Mouse (Mus musculus) heart, embryonic 12.5 days (tissue): Measurements from ENCODE around the gene Tmtc1. TPM values are rescaled to one million over a fixed set of nuclear protein-coding genes. Genes with fewer than 3 reads are reported as not detected.

Experiments used
- ATAC-seq: fragments of 200-750 bp; cut with Nextera tagmentation; 2 replicates; pipeline ENCODE4 v1.8.0; 2017; ENCODE audit warnings: moderate TSS enrichment, moderate library complexity; ENCODE audit not compliant: insufficient number of reproducible peaks, low FRiP score
- H3K27ac ChIP-seq: fragments of 300-500 bp; sonication (generic); 2 replicates; pipeline ENCODE4 v1.5.1; 2016; ENCODE audit warnings: mild to moderate bottlenecking, moderate library complexity; ENCODE audit not compliant: poor library complexity, severe bottlenecking
- H3K27me3 ChIP-seq: fragments of 300-500 bp; sonication (generic); replicated peaks from 2 replicates; pipeline ENCODE4 v1.6.1; 2016; ENCODE audit warnings: mild to moderate bottlenecking, moderate library complexity
- H3K36me3 ChIP-seq: fragments of 300-500 bp; sonication (generic); 2 replicates; pipeline ENCODE4 v1.6.1; 2016; ENCODE audit warnings: mild to moderate bottlenecking, moderate library complexity
- H3K4me1 ChIP-seq: fragments of 300-500 bp; sonication (generic); replicated peaks from 2 replicates; pipeline ENCODE4 v1.6.1; 2016; ENCODE audit warnings: mild to moderate bottlenecking
- H3K4me2 ChIP-seq: fragments of 300-500 bp; sonication (generic); 2 replicates; pipeline ENCODE4 v1.6.1; 2016; ENCODE audit warnings: mild to moderate bottlenecking, moderate library complexity
- H3K4me3 ChIP-seq: fragments of 300-500 bp; sonication (generic); 2 replicates; pipeline ENCODE4 v1.5.1; 2016; ENCODE audit warnings: mild to moderate bottlenecking
- H3K9ac ChIP-seq: fragments of 300-500 bp; sonication (generic); 2 replicates; pipeline ENCODE4 v1.6.1; 2016; ENCODE audit warnings: mild to moderate bottlenecking, moderate library complexity
- H3K9me3 ChIP-seq: fragments of 300-500 bp; sonication (generic); replicated peaks from 2 replicates; pipeline ENCODE4 v1.6.1; 2016; ENCODE audit warnings: mild to moderate bottlenecking, moderate library complexity
- WGBS: fragments of 180-500 bp; shearing (Covaris S2); methylation state at CpG from one replicate; pipeline ENCODE4 v1.1.7; 2016; 5-methylcytosine and 5-hydroxymethylcytosine counted together
- polyA plus RNA-seq: library from polyadenylated mRNA; unstranded; fragments of >200 nt; fragmentation: Nextera tagmentation; extraction: Ambion mirVana; gene quantifications from 2 replicates; pipeline ENCODE4 v1.2.1, GENCODE M21; 2016

The Tmtc1 gene
- polyA plus RNA-seq, 1 experiment from 2014 or later, result 3.4 TPM

- Histone ChIP-seq H3K4me2 (no peak overlapping the region), H3K4me1 (no peaks in the 10 kb centered on the region), H3K4me3 (no peak overlapping the region), H3K27me3 (no peaks in the 10 kb centered on the region), H3K9ac (no peak overlapping the region), H3K36me3 (no peaks in the 10 kb centered on the region), H3K27ac (no peak overlapping the region), H3K9me3 (no peaks in the 10 kb centered on the region)
- WGBS, result 90% methylated on average over 1 of the region's 1 CpGs
- ATAC-seq, result no peak
Measured at GRCm38 (mm10) chr6:148239311-148239710, 204.9 kb downstream of the Tmtc1 start.

DNA sequence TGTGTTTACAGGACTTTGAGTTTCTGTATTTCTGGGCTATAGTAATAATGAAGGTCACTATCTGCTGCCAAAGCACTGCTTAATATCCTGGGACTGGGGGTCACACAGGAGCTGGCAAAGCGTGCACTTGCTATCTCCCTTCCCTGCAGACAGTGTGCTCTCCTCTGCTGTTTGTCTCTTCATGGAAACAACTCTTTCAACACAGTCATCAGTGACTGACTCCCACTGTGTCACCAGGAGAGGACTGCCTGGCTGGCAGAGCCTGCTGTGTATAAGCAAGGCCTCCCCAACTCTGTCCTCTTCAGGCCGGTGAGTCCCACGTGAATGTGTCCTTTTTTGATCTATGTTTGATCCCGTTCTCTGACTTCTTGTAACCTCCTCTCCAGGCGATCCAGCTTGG lies 206.7 kb downstream of the Tmtc1 start:
- no peaks in the 10 kb centered on the region for H3K36me3 ChIP-seq
- no peak overlapping the region for H3K9ac ChIP-seq
- WGBS, result 35% methylated on average over 5 of the region's 5 CpGs
- no peak for ATAC-seq
- no peak overlapping the region for H3K4me3 ChIP-seq
- H3K27ac ChIP-seq, result no peak overlapping the region
- H3K4me1 ChIP-seq, result no peaks in the 10 kb centered on the region
- no peaks in the 10 kb centered on the region for H3K9me3 ChIP-seq
- H3K4me2 ChIP-seq, result no peak overlapping the region
- H3K27me3 ChIP-seq, result no peaks in the 10 kb centered on the region

GRCm38 (mm10) chr6:148234105-148234828 lies 209.9 kb downstream of the Tmtc1 start:
- Histone ChIP-seq H3K4me3 (no peak overlapping the region), H3K36me3 (no peaks in the 10 kb centered on the region), H3K27ac (no peak overlapping the region), H3K4me1 (0 out of 2 replicates have a peak, but pooled peaks cover 5% of the 10 kb centered on the region), H3K27me3 (no peaks in the 10 kb centered on the region), H3K4me2 (no peak overlapping the region), H3K9ac (no peak overlapping the region), H3K9me3 (no peaks in the 10 kb centered on the region)
- ATAC-seq, result no peak
- 75% methylated on average over 3 of the region's 3 CpGs for WGBS

- H3K4me2 ChIP-seq, result no peak overlapping the region
- H3K4me1 ChIP-seq, result 0 out of 2 replicates have a peak, but pooled peaks cover 5% of the 10 kb centered on the region
- no peaks in the 10 kb centered on the region for H3K36me3 ChIP-seq
- WGBS, result 59% methylated on average over 3 of the region's 3 CpGs
- no peak overlapping the region for H3K4me3 ChIP-seq
- H3K27ac ChIP-seq, result no peak overlapping the region
- H3K9me3 ChIP-seq, result no peaks in the 10 kb centered on the region
- no peaks in the 10 kb centered on the region for H3K27me3 ChIP-seq
- no peak for ATAC-seq
- H3K9ac ChIP-seq, result no peak overlapping the region
Measured at GRCm38 (mm10) chr6:148227542-148227941, 216.6 kb downstream of the Tmtc1 start.

- Histone ChIP-seq H3K4me1 (no peaks in the 10 kb centered on the region), H3K4me3 (no peak overlapping the region), H3K4me2 (no peak overlapping the region), H3K9me3 (no peaks in the 10 kb centered on the region), H3K27ac (no peak overlapping the region), H3K27me3 (no peaks in the 10 kb centered on the region), H3K36me3 (no peaks in the 10 kb centered on the region), H3K9ac (no peak overlapping the region)
- ATAC-seq, result no peak
- WGBS, result 74% methylated on average over 2 of the region's 2 CpGs
Measured at GRCm38 (mm10) chr6:148222686-148223085, 221.5 kb downstream of the Tmtc1 start.

DNA sequence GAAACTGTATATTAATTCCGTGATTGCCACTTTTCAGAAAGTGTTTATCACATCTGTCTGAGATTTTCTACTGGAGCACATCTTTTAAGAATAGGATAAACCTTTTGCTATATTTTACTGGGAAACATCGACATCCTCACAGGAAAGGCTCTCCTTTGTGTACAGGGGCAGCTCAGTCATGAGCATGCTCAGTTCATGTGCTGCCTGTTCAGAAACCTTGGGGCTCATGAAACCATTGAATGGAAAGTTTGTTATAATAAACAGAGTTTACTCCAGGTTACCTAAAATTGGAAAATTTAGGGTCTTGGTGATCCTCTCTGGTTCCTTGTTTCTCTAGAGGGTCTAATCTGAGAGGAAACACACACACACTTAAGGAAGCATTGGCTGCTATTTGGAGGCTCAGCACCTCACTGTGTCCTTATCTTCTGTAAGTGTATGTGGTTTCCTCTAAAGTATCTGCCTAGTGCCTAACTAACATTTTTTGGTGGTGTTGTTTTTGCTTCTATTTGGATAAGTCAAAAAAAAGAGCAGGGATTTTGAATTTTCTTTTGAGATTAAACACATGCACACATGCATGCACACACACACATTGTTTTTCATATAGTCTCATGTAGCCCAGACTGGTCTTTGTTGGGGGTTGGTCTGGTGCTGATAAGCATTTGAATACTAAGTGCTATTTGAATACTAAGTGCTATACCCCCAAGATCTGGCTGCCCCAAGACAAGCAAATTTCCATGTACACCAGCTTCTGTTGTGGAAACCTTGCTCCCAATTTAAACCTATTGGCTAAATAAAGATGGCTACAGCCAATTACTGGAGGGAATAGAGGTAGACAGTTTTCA lies 225.7 kb downstream of the Tmtc1 start:
- H3K4me1 ChIP-seq, result 0 out of 2 replicates have a peak, but pooled peaks cover 2% of the 10 kb centered on the region
- H3K9ac ChIP-seq, result no peak overlapping the region
- no peak overlapping the region for H3K4me3 ChIP-seq
- no peaks in the 10 kb centered on the region for H3K27me3 ChIP-seq
- no peaks in the 10 kb centered on the region for H3K36me3 ChIP-seq
- 75% methylated on average over 2 of the region's 2 CpGs for WGBS
- no peak for ATAC-seq
- no peaks in the 10 kb centered on the region for H3K9me3 ChIP-seq
- H3K27ac ChIP-seq, result no peak overlapping the region
- H3K4me2 ChIP-seq, result no peak overlapping the region

DNA sequence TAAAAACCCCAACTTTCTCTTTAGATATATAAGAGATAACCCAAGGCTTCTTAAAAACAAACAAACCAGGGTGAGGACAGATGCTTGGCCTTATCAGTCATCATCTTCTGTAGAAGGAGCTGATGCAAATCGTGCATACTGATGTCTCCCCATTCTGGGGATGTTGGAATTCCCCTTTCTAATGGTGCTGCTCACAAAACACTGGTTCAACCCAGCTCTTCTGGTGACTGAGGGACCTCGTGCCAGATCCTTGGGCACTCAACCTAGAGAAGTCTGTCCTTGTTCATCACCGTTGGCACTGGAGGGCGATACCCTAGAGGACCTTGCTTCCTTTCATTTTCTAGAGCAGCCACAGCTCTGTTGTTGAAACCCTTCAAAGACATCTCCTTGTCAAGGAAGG lies 227.4 kb downstream of the Tmtc1 start:
- no peaks in the 10 kb centered on the region for H3K27me3 ChIP-seq
- no peak for ATAC-seq
- no peak overlapping the region for H3K27ac ChIP-seq
- no peak overlapping the region for H3K9ac ChIP-seq
- peaks cover 4% of the 10 kb centered on the region; the same call in 1 of the 2 replicates for H3K4me1 ChIP-seq
- no peaks in the 10 kb centered on the region for H3K36me3 ChIP-seq
- WGBS, result 84% methylated on average over 4 of the region's 4 CpGs
- no peak overlapping the region for H3K4me3 ChIP-seq
- H3K9me3 ChIP-seq, result no peaks in the 10 kb centered on the region
- no peak overlapping the region for H3K4me2 ChIP-seq

- no peak overlapping the region for H3K9ac ChIP-seq
- H3K27me3 ChIP-seq, result no peaks in the 10 kb centered on the region
- H3K4me2 ChIP-seq, result no peak overlapping the region
- peaks cover 4% of the 10 kb centered on the region for H3K4me1 ChIP-seq
- WGBS, result 6% methylated on average over 5 of the region's 5 CpGs
- H3K27ac ChIP-seq, result no peak overlapping the region
- no peak overlapping the region for H3K4me3 ChIP-seq
- ATAC-seq, result no peak
- no peaks in the 10 kb centered on the region for H3K9me3 ChIP-seq
- no peaks in the 10 kb centered on the region for H3K36me3 ChIP-seq
Measured at GRCm38 (mm10) chr6:148214765-148215164, 229.4 kb downstream of the Tmtc1 start.

GRCm38 (mm10) chr6:148211897-148212680 lies 232.1 kb downstream of the Tmtc1 start, which contains the start of gene Ergic2:
Gene Ergic2 (minus strand): TSS chr6:148212374.
- no peaks in the 10 kb centered on the region for H3K36me3 ChIP-seq
- H3K4me2 ChIP-seq, result peak within 1 kb of the TSS; percentile 78
- H3K4me1 ChIP-seq, result peaks cover 12% of the 10 kb centered on the region
- no peaks in the 10 kb centered on the region for H3K9me3 ChIP-seq
- H3K9ac ChIP-seq, result peak within 1 kb of the TSS; percentile 98
- peak; percentile 99 for ATAC-seq
- under 1% methylated on average over 61 of the region's 61 CpGs for WGBS
- peak within 1 kb of the TSS; percentile 92 for H3K4me3 ChIP-seq
- peak within 1 kb of the TSS; percentile 83 for H3K27ac ChIP-seq
- no peaks in the 10 kb centered on the region for H3K27me3 ChIP-seq

GRCm38 (mm10) chr6:148211391-148211876 lies 232.8 kb downstream of the Tmtc1 start:
- under 1% methylated on average over 51 of the region's 51 CpGs for WGBS
- Histone ChIP-seq H3K36me3 (no peaks in the 10 kb centered on the region), H3K4me1 (peaks cover 12% of the 10 kb centered on the region), H3K9ac (peak overlapping the region; percentile 98), H3K27me3 (no peaks in the 10 kb centered on the region), H3K27ac (peak overlapping the region; percentile 83), H3K9me3 (no peaks in the 10 kb centered on the region), H3K4me3 (peak overlapping the region; percentile 92), H3K4me2 (peak overlapping the region; percentile 68)
- peak; percentile 66 for ATAC-seq
